Mouse (Mus musculus): ENCODE data around the gene Ctps2.

DNA sequence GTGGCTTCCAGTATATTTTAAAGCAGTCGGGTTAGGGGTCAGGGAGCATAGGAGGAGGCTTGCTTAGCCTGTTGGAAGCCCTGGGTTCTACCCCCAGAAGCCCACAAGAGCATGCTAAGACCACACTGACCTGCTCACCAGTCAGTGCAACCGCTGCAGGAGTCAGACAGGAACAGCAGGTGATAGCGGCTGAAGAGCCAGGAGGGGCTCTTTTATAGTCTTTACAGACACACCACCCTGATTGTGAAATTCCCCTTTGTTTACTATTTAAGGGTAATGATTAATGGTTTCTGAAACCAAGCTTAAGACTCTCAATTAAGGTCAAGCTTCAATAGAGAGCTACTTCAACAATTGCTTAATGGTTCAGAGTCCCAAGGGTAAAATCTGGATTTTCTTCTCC is 63.3 kb downstream of the Ctps2 start, which contains the start of gene S100g:
- TF ChIP-seq GATA1 (IDR thresholded peaks at IDR 0.05; ENCODE audit: low read length) (no peak), TAL1 (IDR thresholded peaks at IDR 0.05; ENCODE audit: low read length) (no peak)

Data from erythroblast, embryonic 14.5 days (primary cell).